Mouse (Mus musculus) liver, embryonic 12.5 days (tissue): Measurements from ENCODE around the gene Mpp6. TPM values are rescaled to one million over a fixed set of nuclear protein-coding genes. Genes with fewer than 3 reads are reported as not detected.
A peak's percentile ranks its signal among the peaks of the same experiment; 100 is the strongest.

Experiments
- ATAC-seq: fragments of 200-750 bp; cut with Nextera tagmentation; 2 replicates; pipeline ENCODE4 v1.8.0; 2017; ENCODE audit warnings: moderate number of reproducible peaks, mild to moderate bottlenecking, moderate library complexity
- H3K27ac ChIP-seq: fragments of 300-500 bp; sonication (generic); 2 replicates; pipeline ENCODE4 v1.5.1; 2016; ENCODE audit warnings: mild to moderate bottlenecking
- H3K27me3 ChIP-seq: fragments of 300-500 bp; sonication (generic); replicated peaks from 2 replicates; pipeline ENCODE4 v1.6.1; 2016; ENCODE audit warnings: mild to moderate bottlenecking, moderate library complexity
- H3K36me3 ChIP-seq: fragments of 300-500 bp; sonication (generic); 2 replicates; pipeline ENCODE4 v1.6.1; 2016; ENCODE audit warnings: mild to moderate bottlenecking, moderate library complexity
- H3K4me1 ChIP-seq: fragments of 300-500 bp; sonication (generic); 2 replicates; pipeline ENCODE4 v1.6.1; 2016
- H3K4me2 ChIP-seq: fragments of 300-500 bp; sonication (generic); 2 replicates; pipeline ENCODE4 v1.6.1; 2016; ENCODE audit warnings: mild to moderate bottlenecking, moderate library complexity
- H3K4me3 ChIP-seq: fragments of 300-500 bp; sonication (generic); 2 replicates; pipeline ENCODE4 v1.5.1; 2016; ENCODE audit warnings: mild to moderate bottlenecking, moderate library complexity
- H3K9ac ChIP-seq: fragments of 300-500 bp; sonication (generic); 2 replicates; pipeline ENCODE4 v1.6.1; 2016; ENCODE audit warnings: mild to moderate bottlenecking, moderate library complexity
- H3K9me3 ChIP-seq: fragments of 300-500 bp; sonication (generic); replicated peaks from 2 replicates; pipeline ENCODE4 v1.6.1; 2016; ENCODE audit warnings: mild to moderate bottlenecking, moderate library complexity
- WGBS: fragments of 180-500 bp; shearing (Covaris S2); methylation state at CpG from one replicate; pipeline ENCODE4 v1.1.7; 2016; ENCODE audit not compliant: insufficient replicate concordance; 5-methylcytosine and 5-hydroxymethylcytosine counted together
- polyA plus RNA-seq: library from polyadenylated mRNA; unstranded; fragments of >200 nt; fragmentation: Nextera tagmentation; extraction: Ambion mirVana; gene quantifications from 2 replicates; pipeline ENCODE4 v1.2.1, GENCODE M21; 2016

Gene Mpp6
- polyA plus RNA-seq, 1 experiment from 2014 or later: 53.0 TPM

GRCm38 (mm10) chr6:50111111-50111655 is 1.1 kb downstream of the Mpp6 start:
- H3K9ac ChIP-seq: peak overlapping the region; percentile 84
- H3K27ac ChIP-seq: peak overlapping the region; percentile 79; the same call in 1 of the 2 replicates
- H3K4me2 ChIP-seq: peak overlapping the region; percentile 87
- H3K9me3 ChIP-seq: no peaks in the 10 kb centered on the region
- peaks cover 30% of the 10 kb centered on the region for H3K4me1 ChIP-seq
- peak overlapping the region; percentile 84 for H3K4me3 ChIP-seq
- no peaks in the 10 kb centered on the region for H3K36me3 ChIP-seq
- 9% methylated on average over 6 of the region's 6 CpGs for WGBS
- no peak for ATAC-seq
- peaks cover 28% of the 10 kb centered on the region for H3K27me3 ChIP-seq

- peak; percentile 56; the same call in 1 of the 2 replicates for ATAC-seq
- H3K4me3 ChIP-seq: no peak overlapping the region
- H3K27ac ChIP-seq: no peak overlapping the region
- WGBS: under 1% methylated on average over 8 of the region's 8 CpGs
- H3K27me3 ChIP-seq: peaks cover 23% of the 10 kb centered on the region
- no peak overlapping the region for H3K9ac ChIP-seq
- no peaks in the 10 kb centered on the region for H3K9me3 ChIP-seq
- no peaks in the 10 kb centered on the region for H3K36me3 ChIP-seq
- H3K4me2 ChIP-seq: peak overlapping the region; percentile 40
- peaks cover 35% of the 10 kb centered on the region for H3K4me1 ChIP-seq
These were observed 2.7 kb downstream of the Mpp6 start for GRCm38 (mm10) chr6:50112775-50113174.

- H3K9me3 ChIP-seq: no peaks in the 10 kb centered on the region
- H3K4me2 ChIP-seq: 0 out of 2 replicates have a peak overlapping the region, but pooled peaks have one; percentile 10
- H3K4me3 ChIP-seq: no peak overlapping the region
- ATAC-seq: no peak
- H3K27ac ChIP-seq: no peak overlapping the region
- no peak overlapping the region for H3K9ac ChIP-seq
- H3K36me3 ChIP-seq: no peaks in the 10 kb centered on the region
- WGBS: 47% methylated on average over 6 of the region's 6 CpGs
- H3K27me3 ChIP-seq: peaks cover 8% of the 10 kb centered on the region
- H3K4me1 ChIP-seq: peaks cover 33% of the 10 kb centered on the region
These were observed 4.2 kb downstream of the Mpp6 start for GRCm38 (mm10) chr6:50114280-50114679.

- 48% methylated on average over 1 of the region's 1 CpGs for WGBS
- 0 out of 2 replicates have a peak, but pooled peaks cover 6% of the 10 kb centered on the region for H3K4me1 ChIP-seq
These were observed 10.9 kb downstream of the Mpp6 start for GRCm38 (mm10) chr6:50120931-50121330.

GRCm38 (mm10) chr6:50122835-50123234 is 12.8 kb downstream of the Mpp6 start:
- WGBS: 78% methylated on average over 4 of the region's 4 CpGs
- Histone ChIP-seq H3K36me3 (peaks cover 26% of the 10 kb centered on the region), H3K4me2 (no peak overlapping the region), H3K9me3 (peaks cover 10% of the 10 kb centered on the region; the same call in 1 of the 2 replicates), H3K27me3 (no peaks in the 10 kb centered on the region), H3K9ac (no peak overlapping the region), H3K27ac (no peak overlapping the region), H3K4me1 (no peaks in the 10 kb centered on the region), H3K4me3 (no peak overlapping the region)
- no peak for ATAC-seq

More at GRCm38 (mm10) chr6:50120931-50121330, 10.9 kb downstream of the Mpp6 start:
- H3K4me2 ChIP-seq: no peak overlapping the region
- H3K27me3 ChIP-seq: no peaks in the 10 kb centered on the region
- peaks cover 11% of the 10 kb centered on the region for H3K36me3 ChIP-seq
- no peak overlapping the region for H3K9ac ChIP-seq
- no peak for ATAC-seq
- H3K27ac ChIP-seq: no peak overlapping the region
- no peak overlapping the region for H3K4me3 ChIP-seq
- H3K9me3 ChIP-seq: peaks cover 6% of the 10 kb centered on the region; the same call in 1 of the 2 replicates

GRCm38 (mm10) chr6:50124197-50124596 is 14.2 kb downstream of the Mpp6 start:
- H3K9ac ChIP-seq: no peak overlapping the region
- no peak overlapping the region for H3K4me2 ChIP-seq
- 66% methylated on average over 2 of the region's 2 CpGs for WGBS
- peaks cover 10% of the 10 kb centered on the region; the same call in 1 of the 2 replicates for H3K9me3 ChIP-seq
- ATAC-seq: no peak
- H3K4me3 ChIP-seq: no peak overlapping the region
- no peaks in the 10 kb centered on the region for H3K27me3 ChIP-seq
- no peaks in the 10 kb centered on the region for H3K4me1 ChIP-seq
- H3K27ac ChIP-seq: no peak overlapping the region
- peaks cover 28% of the 10 kb centered on the region for H3K36me3 ChIP-seq

- WGBS: 80% methylated on average over 2 of the region's 2 CpGs
- H3K4me2 ChIP-seq: no peak overlapping the region
- no peak overlapping the region for H3K9ac ChIP-seq
These were observed 16.3 kb downstream of the Mpp6 start for GRCm38 (mm10) chr6:50126331-50126730.

GRCm38 (mm10) chr6:50127536-50127935 is 17.5 kb downstream of the Mpp6 start:
- Histone ChIP-seq H3K4me3 (no peak overlapping the region), H3K27ac (no peak overlapping the region), H3K9me3 (peaks cover 10% of the 10 kb centered on the region; the same call in 1 of the 2 replicates), H3K4me1 (no peaks in the 10 kb centered on the region), H3K36me3 (peaks cover 35% of the 10 kb centered on the region), H3K4me2 (no peak overlapping the region), H3K9ac (no peak overlapping the region), H3K27me3 (no peaks in the 10 kb centered on the region)
- WGBS: 90% methylated on average over 6 of the region's 6 CpGs
- no peak for ATAC-seq

More at GRCm38 (mm10) chr6:50126331-50126730, 16.3 kb downstream of the Mpp6 start:
- Histone ChIP-seq H3K27ac (no peak overlapping the region), H3K9me3 (peaks cover 10% of the 10 kb centered on the region; the same call in 1 of the 2 replicates), H3K27me3 (no peaks in the 10 kb centered on the region), H3K36me3 (peaks cover 35% of the 10 kb centered on the region), H3K4me1 (no peaks in the 10 kb centered on the region), H3K4me3 (no peak overlapping the region)
- ATAC-seq: no peak

- Histone ChIP-seq H3K27ac (no peak overlapping the region), H3K36me3 (no peaks in the 10 kb centered on the region), H3K4me2 (no peak overlapping the region), H3K4me1 (0 out of 2 replicates have a peak, but pooled peaks cover 1% of the 10 kb centered on the region), H3K4me3 (no peak overlapping the region), H3K27me3 (no peaks in the 10 kb centered on the region), H3K9ac (no peak overlapping the region), H3K9me3 (no peaks in the 10 kb centered on the region)
- 73% methylated on average over 3 of the region's 3 CpGs for WGBS
- no peak for ATAC-seq
These were observed 27.6 kb downstream of the Mpp6 start for GRCm38 (mm10) chr6:50137651-50138050.

- ATAC-seq: no peak
- Histone ChIP-seq H3K4me3 (no peak overlapping the region), H3K27me3 (no peaks in the 10 kb centered on the region), H3K9me3 (no peaks in the 10 kb centered on the region), H3K27ac (no peak overlapping the region), H3K4me2 (no peak overlapping the region), H3K4me1 (peaks cover 4% of the 10 kb centered on the region; the same call in 1 of the 2 replicates), H3K36me3 (no peaks in the 10 kb centered on the region), H3K9ac (no peak overlapping the region)
- WGBS: 72% methylated on average over 3 of the region's 3 CpGs
These were observed 29.5 kb downstream of the Mpp6 start for GRCm38 (mm10) chr6:50139526-50139925.

GRCm38 (mm10) chr6:50146158-50146557 is 36.1 kb downstream of the Mpp6 start:
- Histone ChIP-seq H3K36me3 (peaks cover 10% of the 10 kb centered on the region), H3K27me3 (no peaks in the 10 kb centered on the region), H3K4me2 (no peak overlapping the region), H3K27ac (no peak overlapping the region), H3K4me1 (peaks cover 4% of the 10 kb centered on the region; the same call in 1 of the 2 replicates), H3K9ac (no peak overlapping the region), H3K4me3 (no peak overlapping the region), H3K9me3 (no peaks in the 10 kb centered on the region)
- no peak for ATAC-seq

GRCm38 (mm10) chr6:50149378-50149777 is 39.3 kb downstream of the Mpp6 start:
- Histone ChIP-seq H3K9ac (no peak overlapping the region), H3K4me2 (no peak overlapping the region), H3K27me3 (no peaks in the 10 kb centered on the region), H3K9me3 (no peaks in the 10 kb centered on the region), H3K4me3 (no peak overlapping the region), H3K4me1 (no peaks in the 10 kb centered on the region), H3K36me3 (peaks cover 10% of the 10 kb centered on the region), H3K27ac (no peak overlapping the region)
- WGBS: 60% methylated on average over 4 of the region's 4 CpGs
- ATAC-seq: no peak
